Mouse (Mus musculus): ENCODE results near the gene Unc79. TPM values are rescaled to one million over a fixed set of nuclear protein-coding genes. Genes with fewer than 3 reads are reported as not detected.

The Unc79 gene
- 0.27 and 0.54 TPM in 2 replicates for polyA plus RNA-seq (2015; fragmentation: Nextera tagmentation; extraction: Ambion mirVana)

DNA sequence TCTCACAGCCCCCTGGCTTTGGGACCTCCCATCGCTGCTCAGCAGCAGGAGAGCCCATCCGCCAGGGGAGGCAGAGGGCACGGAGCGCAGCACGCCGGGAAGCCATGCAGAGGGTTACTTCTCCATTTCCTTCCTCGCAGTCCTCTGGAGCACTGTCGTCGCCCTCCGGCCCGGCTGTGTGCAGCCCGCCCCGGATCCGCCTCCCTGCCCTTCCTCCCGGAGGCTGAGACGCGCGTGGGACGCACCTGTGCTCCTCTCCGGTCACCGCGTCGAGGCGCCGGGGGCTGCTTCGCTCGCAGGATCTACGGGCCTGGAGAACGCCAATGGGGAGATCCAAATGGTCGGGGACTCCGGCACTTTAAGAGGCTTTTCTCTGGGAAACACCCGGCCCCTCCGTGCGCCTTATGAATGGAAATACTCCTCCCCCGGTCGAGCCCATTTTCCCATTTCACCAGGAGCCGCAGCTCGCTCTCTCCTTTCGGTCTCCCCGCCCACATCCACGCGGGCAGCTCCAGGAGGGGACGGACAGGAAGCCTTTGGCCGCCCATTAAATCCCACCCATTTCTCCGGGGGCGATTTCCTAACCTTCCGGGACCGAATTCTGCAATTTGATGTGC lies at the start of gene Unc79:
Unc79 (plus strand) TSS at position 82 of the 617 bp plus-strand sequence.
- Histone ChIP-seq H3K4me1 (ENCODE audit: control insufficient read depth, insufficient read depth, low read length) (peaks cover 11% of the 10 kb centered on the region), H3K36me3 (ENCODE audit: control insufficient read depth, insufficient read depth, low read length) (no peaks in the 10 kb centered on the region), H3K4me3 (ENCODE audit: low read length) (peak within 1 kb of the TSS; percentile 56), H3K27ac (ENCODE audit: low read length) (no peak within 1 kb of the TSS), H3K4me2 (ENCODE audit: low read depth, low read length) (peak within 1 kb of the TSS; percentile 91), H3K9ac (ENCODE audit: low read depth, low read length) (peak within 1 kb of the TSS; percentile 43; the same call in 1 of the 2 replicates), H3K9me3 (ENCODE audit: control insufficient read depth, low read length) (no peaks in the 10 kb centered on the region), H3K27me3 (replicated peaks; ENCODE audit: control insufficient read depth, insufficient read depth, low read length) (peaks cover 11% of the 10 kb centered on the region)
- under 1% methylated on average over 48 of the region's 48 CpGs for WGBS
- peak; percentile 77 for ATAC-seq

DNA sequence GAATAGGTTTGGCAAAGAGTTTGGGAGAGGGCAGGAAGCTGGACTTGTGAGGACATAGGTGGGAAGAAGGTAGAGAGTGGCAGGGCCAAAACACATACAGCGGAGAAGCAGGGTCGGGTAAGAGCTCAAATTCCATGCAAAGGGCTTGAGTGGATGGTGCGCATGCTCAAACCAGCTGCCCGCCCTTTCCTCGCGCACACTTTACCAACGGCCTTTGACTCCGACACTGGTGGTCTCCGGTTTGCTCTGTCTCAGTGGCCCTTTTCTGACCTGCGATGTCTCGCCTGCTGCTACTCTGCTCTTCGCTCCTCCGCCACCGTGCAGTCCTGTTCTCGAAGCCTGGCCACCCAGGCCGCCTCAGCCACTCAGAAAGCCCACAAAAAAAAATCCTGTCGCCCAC lies 49.6 kb upstream of the Unc79 start, which contains the start of gene Cox8c:
Cox8c (plus strand) TSS at position 226 of the 400 bp plus-strand sequence.
- no peak within 1 kb of the TSS for H3K4me3 ChIP-seq (ENCODE audit: low read length)
- no peak within 1 kb of the TSS for H3K9ac ChIP-seq (ENCODE audit: low read depth, low read length)
- no peaks in the 10 kb centered on the region for H3K27me3 ChIP-seq (replicated peaks; ENCODE audit: control insufficient read depth, insufficient read depth, low read length)
- no peak for ATAC-seq
- H3K36me3 ChIP-seq (ENCODE audit: control insufficient read depth, insufficient read depth, low read length): no peaks in the 10 kb centered on the region
- H3K9me3 ChIP-seq (ENCODE audit: control insufficient read depth, low read length): no peaks in the 10 kb centered on the region
- H3K27ac ChIP-seq (ENCODE audit: low read length): no peak within 1 kb of the TSS
- no peaks in the 10 kb centered on the region for H3K4me1 ChIP-seq (ENCODE audit: control insufficient read depth, insufficient read depth, low read length)
- H3K4me2 ChIP-seq (ENCODE audit: low read depth, low read length): no peak within 1 kb of the TSS
- WGBS: 87% methylated on average over 17 of the region's 17 CpGs

GRCm38 (mm10) chr12:102908191-102908590 lies 40.5 kb upstream of the Unc79 start:
- Histone ChIP-seq H3K4me3 (ENCODE audit: low read length) (no peak overlapping the region), H3K4me2 (ENCODE audit: low read depth, low read length) (no peak overlapping the region), H3K27ac (ENCODE audit: low read length) (no peak overlapping the region), H3K4me1 (ENCODE audit: control insufficient read depth, insufficient read depth, low read length) (no peaks in the 10 kb centered on the region), H3K36me3 (ENCODE audit: control insufficient read depth, insufficient read depth, low read length) (no peaks in the 10 kb centered on the region), H3K9me3 (ENCODE audit: control insufficient read depth, low read length) (no peaks in the 10 kb centered on the region), H3K9ac (ENCODE audit: low read depth, low read length) (no peak overlapping the region), H3K27me3 (replicated peaks; ENCODE audit: control insufficient read depth, insufficient read depth, low read length) (no peaks in the 10 kb centered on the region)
- no peak for ATAC-seq
- WGBS: 44% methylated on average over 3 of the region's 3 CpGs

DNA sequence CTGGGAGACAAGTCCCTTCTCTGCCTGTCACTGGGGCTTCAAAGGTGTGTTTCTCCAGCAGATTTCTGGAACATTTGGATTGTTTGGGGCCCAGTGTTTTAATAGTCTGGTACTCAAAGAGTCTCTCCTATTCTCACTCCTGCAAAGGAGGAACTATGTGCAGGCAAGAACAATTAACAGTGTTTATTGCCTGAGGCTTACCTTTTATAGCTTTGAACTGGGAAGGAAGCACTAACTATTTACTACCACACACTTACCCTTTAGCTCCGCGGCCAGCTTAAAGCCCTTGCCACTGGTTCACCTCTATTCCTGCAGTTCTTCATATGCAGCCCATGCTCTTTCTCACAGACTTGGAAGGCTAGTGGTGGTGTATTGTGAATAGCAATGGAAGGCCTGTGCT lies 32.6 kb upstream of the Unc79 start:
- Histone ChIP-seq H3K36me3 (ENCODE audit: control insufficient read depth, insufficient read depth, low read length) (no peaks in the 10 kb centered on the region), H3K9me3 (ENCODE audit: control insufficient read depth, low read length) (no peaks in the 10 kb centered on the region), H3K4me3 (ENCODE audit: low read length) (no peak overlapping the region), H3K27ac (ENCODE audit: low read length) (no peak overlapping the region), H3K27me3 (replicated peaks; ENCODE audit: control insufficient read depth, insufficient read depth, low read length) (no peaks in the 10 kb centered on the region), H3K4me1 (ENCODE audit: control insufficient read depth, insufficient read depth, low read length) (0 out of 2 replicates have a peak, but pooled peaks cover 3% of the 10 kb centered on the region), H3K4me2 (ENCODE audit: low read depth, low read length) (no peak overlapping the region), H3K9ac (ENCODE audit: low read depth, low read length) (no peak overlapping the region)
- WGBS: 51% methylated on average over 2 of the region's 2 CpGs
- peak; percentile 74 for ATAC-seq

DNA sequence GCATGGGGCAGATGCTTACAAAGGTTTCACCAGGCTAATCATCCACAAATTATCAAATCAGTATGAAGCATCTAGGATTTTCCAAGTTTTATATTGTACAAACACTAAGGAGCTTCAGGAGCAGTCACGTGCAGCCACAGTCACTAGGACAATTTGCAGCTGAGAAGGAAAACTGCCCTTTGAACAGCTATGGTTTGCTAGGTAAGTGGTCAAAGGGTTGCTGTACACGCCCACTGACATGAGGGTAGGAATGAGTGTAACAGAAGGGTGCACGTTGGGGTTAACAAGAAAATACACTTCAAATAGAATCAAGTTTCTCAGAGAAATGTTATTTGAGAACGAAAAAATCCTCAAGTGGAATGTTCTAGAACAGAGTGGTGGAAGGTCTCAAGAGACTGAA lies 18.9 kb upstream of the Unc79 start:
- H3K9ac ChIP-seq (ENCODE audit: low read depth, low read length): no peak overlapping the region
- H3K36me3 ChIP-seq (ENCODE audit: control insufficient read depth, insufficient read depth, low read length): no peaks in the 10 kb centered on the region
- H3K4me3 ChIP-seq (ENCODE audit: low read length): no peak overlapping the region
- peak; percentile 60; the same call in 1 of the 2 replicates for ATAC-seq
- WGBS: 55% methylated on average over 4 of the region's 4 CpGs
- no peaks in the 10 kb centered on the region for H3K27me3 ChIP-seq (replicated peaks; ENCODE audit: control insufficient read depth, insufficient read depth, low read length)
- H3K4me2 ChIP-seq (ENCODE audit: low read depth, low read length): no peak overlapping the region
- H3K4me1 ChIP-seq (ENCODE audit: control insufficient read depth, insufficient read depth, low read length): no peaks in the 10 kb centered on the region
- H3K27ac ChIP-seq (ENCODE audit: low read length): no peak overlapping the region
- no peaks in the 10 kb centered on the region for H3K9me3 ChIP-seq (ENCODE audit: control insufficient read depth, low read length)

DNA sequence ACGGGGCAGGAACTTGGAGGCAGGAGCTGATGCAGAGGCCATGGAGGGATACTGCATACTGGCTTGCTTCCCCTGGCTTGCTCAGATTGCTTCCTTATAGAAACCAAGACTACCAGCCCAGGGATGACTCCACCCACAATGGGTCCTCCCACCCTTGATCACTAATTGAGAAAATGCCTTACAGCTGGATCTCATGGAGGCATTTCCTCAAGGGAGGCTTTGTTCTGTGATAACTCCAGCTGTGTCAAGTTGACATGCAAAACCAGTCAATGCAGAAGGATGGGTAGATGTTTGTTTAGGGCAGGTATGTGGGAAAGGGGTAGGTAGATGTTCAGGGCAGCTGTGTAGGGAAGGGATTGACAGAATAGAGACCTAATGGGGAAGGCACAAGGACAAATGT lies 18.3 kb upstream of the Unc79 start:
- H3K27ac ChIP-seq (ENCODE audit: low read length): no peak overlapping the region
- no peaks in the 10 kb centered on the region for H3K4me1 ChIP-seq (ENCODE audit: control insufficient read depth, insufficient read depth, low read length)
- 70% methylated on average over 1 of the region's 1 CpGs for WGBS
- ATAC-seq: no peak
- H3K4me3 ChIP-seq (ENCODE audit: low read length): no peak overlapping the region
- no peaks in the 10 kb centered on the region for H3K27me3 ChIP-seq (replicated peaks; ENCODE audit: control insufficient read depth, insufficient read depth, low read length)
- no peaks in the 10 kb centered on the region for H3K36me3 ChIP-seq (ENCODE audit: control insufficient read depth, insufficient read depth, low read length)
- no peak overlapping the region for H3K9ac ChIP-seq (ENCODE audit: low read depth, low read length)
- H3K9me3 ChIP-seq (ENCODE audit: control insufficient read depth, low read length): no peaks in the 10 kb centered on the region
- H3K4me2 ChIP-seq (ENCODE audit: low read depth, low read length): no peak overlapping the region

GRCm38 (mm10) chr12:102930789-102931188 lies 17.9 kb upstream of the Unc79 start:
- no peak overlapping the region for H3K27ac ChIP-seq (ENCODE audit: low read length)
- H3K9ac ChIP-seq (ENCODE audit: low read depth, low read length): no peak overlapping the region
- no peaks in the 10 kb centered on the region for H3K9me3 ChIP-seq (ENCODE audit: control insufficient read depth, low read length)
- no peaks in the 10 kb centered on the region for H3K27me3 ChIP-seq (replicated peaks; ENCODE audit: control insufficient read depth, insufficient read depth, low read length)
- no peaks in the 10 kb centered on the region for H3K4me1 ChIP-seq (ENCODE audit: control insufficient read depth, insufficient read depth, low read length)
- H3K4me2 ChIP-seq (ENCODE audit: low read depth, low read length): no peak overlapping the region
- no peak overlapping the region for H3K4me3 ChIP-seq (ENCODE audit: low read length)
- 82% methylated on average over 7 of the region's 7 CpGs for WGBS
- no peaks in the 10 kb centered on the region for H3K36me3 ChIP-seq (ENCODE audit: control insufficient read depth, insufficient read depth, low read length)
- no peak for ATAC-seq

DNA sequence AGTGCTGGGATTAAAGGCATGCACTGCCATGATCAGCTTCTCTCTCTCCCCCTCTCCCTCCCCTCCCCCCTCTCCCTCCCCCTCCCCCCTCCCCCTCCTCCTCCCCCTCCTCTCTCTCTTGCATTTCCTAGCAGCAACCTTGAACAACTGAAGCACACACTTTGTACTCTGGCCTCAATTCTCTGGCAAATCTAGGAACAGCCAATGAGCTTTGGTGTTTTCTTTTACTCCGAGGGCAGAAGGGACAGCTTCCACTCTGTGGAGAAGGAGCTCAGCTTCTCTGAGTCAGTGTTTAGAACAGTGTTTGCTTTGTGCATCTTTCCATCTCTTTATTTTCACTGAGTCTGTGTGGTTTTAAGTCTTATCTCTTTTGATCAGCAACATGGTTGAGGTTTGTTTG lies 12.8 kb upstream of the Unc79 start:
- Histone ChIP-seq H3K9me3 (ENCODE audit: control insufficient read depth, low read length) (no peaks in the 10 kb centered on the region), H3K27me3 (replicated peaks; ENCODE audit: control insufficient read depth, insufficient read depth, low read length) (no peaks in the 10 kb centered on the region), H3K4me3 (ENCODE audit: low read length) (no peak overlapping the region), H3K36me3 (ENCODE audit: control insufficient read depth, insufficient read depth, low read length) (no peaks in the 10 kb centered on the region), H3K27ac (ENCODE audit: low read length) (no peak overlapping the region), H3K4me2 (ENCODE audit: low read depth, low read length) (no peak overlapping the region), H3K9ac (ENCODE audit: low read depth, low read length) (no peak overlapping the region), H3K4me1 (ENCODE audit: control insufficient read depth, insufficient read depth, low read length) (no peaks in the 10 kb centered on the region)
- ATAC-seq: 0 out of 2 replicates have a peak, but pooled peaks have one; percentile 48
- WGBS: 26% methylated on average over 1 of the region's 1 CpGs

DNA sequence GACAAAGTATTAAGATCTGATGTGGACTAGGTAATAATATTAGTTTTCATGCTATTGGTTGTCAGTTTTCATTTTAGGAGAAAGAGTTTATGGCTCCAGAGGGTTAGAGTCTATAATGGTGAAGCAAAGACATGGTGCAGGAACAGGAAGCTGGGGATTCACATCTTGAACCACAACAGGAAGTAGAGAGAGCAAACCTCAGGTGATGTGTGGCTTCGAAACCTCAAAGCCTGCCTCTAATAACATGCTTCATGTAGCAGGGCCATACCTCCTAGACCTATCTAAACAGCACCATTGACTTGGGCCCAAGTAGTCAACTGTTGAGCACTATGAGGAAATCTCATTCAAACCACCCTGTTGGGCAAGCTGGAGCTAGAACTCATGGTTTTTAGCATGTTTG lies 3.1 kb upstream of the Unc79 start:
- 86% methylated on average over 1 of the region's 1 CpGs for WGBS
- no peak for ATAC-seq

DNA sequence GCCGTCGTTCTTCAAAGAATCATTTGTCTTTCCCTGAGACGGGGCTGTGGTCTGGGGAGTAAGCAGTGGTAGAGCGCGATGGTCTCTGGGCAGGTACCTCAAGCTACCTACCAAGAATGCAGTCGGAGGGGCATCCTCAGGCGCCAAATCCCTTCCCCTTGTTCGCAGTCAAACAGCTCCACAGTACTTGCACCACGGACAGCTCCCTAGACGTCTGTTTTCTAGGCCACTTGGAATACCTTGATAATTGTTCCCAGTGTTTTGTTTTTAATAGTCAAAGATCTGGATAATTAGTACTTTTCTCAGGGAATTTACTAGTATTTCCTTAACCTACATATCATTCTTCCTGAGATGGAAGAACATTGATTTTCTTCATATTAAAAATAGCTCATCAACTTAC lies 833 bp upstream of the Unc79 start:
- no peaks in the 10 kb centered on the region for H3K9me3 ChIP-seq (ENCODE audit: control insufficient read depth, low read length)
- H3K36me3 ChIP-seq (ENCODE audit: control insufficient read depth, insufficient read depth, low read length): no peaks in the 10 kb centered on the region
- ATAC-seq: no peak
- H3K27me3 ChIP-seq (replicated peaks; ENCODE audit: control insufficient read depth, insufficient read depth, low read length): peaks cover 11% of the 10 kb centered on the region
- H3K27ac ChIP-seq (ENCODE audit: low read length): no peak overlapping the region
- H3K4me1 ChIP-seq (ENCODE audit: control insufficient read depth, insufficient read depth, low read length): peaks cover 11% of the 10 kb centered on the region
- H3K4me3 ChIP-seq (ENCODE audit: low read length): no peak overlapping the region
- H3K9ac ChIP-seq (ENCODE audit: low read depth, low read length): no peak overlapping the region
- H3K4me2 ChIP-seq (ENCODE audit: low read depth, low read length): no peak overlapping the region
- WGBS: 18% methylated on average over 10 of the region's 10 CpGs

More for the DNA sequence above, 3.1 kb upstream of the Unc79 start:
- Histone ChIP-seq H3K27me3 (replicated peaks; ENCODE audit: control insufficient read depth, insufficient read depth, low read length) (peaks cover 11% of the 10 kb centered on the region), H3K36me3 (ENCODE audit: control insufficient read depth, insufficient read depth, low read length) (no peaks in the 10 kb centered on the region), H3K9ac (ENCODE audit: low read depth, low read length) (no peak overlapping the region), H3K4me3 (ENCODE audit: low read length) (no peak overlapping the region), H3K9me3 (ENCODE audit: control insufficient read depth, low read length) (no peaks in the 10 kb centered on the region), H3K27ac (ENCODE audit: low read length) (no peak overlapping the region), H3K4me2 (ENCODE audit: low read depth, low read length) (no peak overlapping the region), H3K4me1 (ENCODE audit: control insufficient read depth, insufficient read depth, low read length) (peaks cover 11% of the 10 kb centered on the region)

Data from intestine, embryonic 16.5 days (tissue).